Mouse (Mus musculus): ENCODE data around the gene Mettl8.

The Mettl8 gene

GRCm38 (mm10) chr2:71033987-71034386 lies 21.4 kb downstream of the Mettl8 start:
- no peak for DNase-seq (ENCODE audit: low read depth)

GRCm38 (mm10) chr2:71033014-71033413 lies 22.4 kb downstream of the Mettl8 start:
- DNase-seq (ENCODE audit: low read depth), result no peak

GRCm38 (mm10) chr2:71031973-71032794 lies 23.2 kb downstream of the Mettl8 start:
- no peak for DNase-seq (ENCODE audit: low read depth)

- DNase-seq (ENCODE audit: low read depth), result no peak
Observed at GRCm38 (mm10) chr2:71030663-71031062, 24.7 kb downstream of the Mettl8 start.

- DNase-seq (ENCODE audit: low read depth), result no peak
Observed at GRCm38 (mm10) chr2:71027631-71028030, 27.8 kb downstream of the Mettl8 start.

GRCm38 (mm10) chr2:71026787-71027186 lies 28.6 kb downstream of the Mettl8 start:
- DNase-seq (ENCODE audit: low read depth), result no peak

GRCm38 (mm10) chr2:71025576-71026315 lies 29.6 kb downstream of the Mettl8 start:
- DNase-seq (ENCODE audit: low read depth), result no peak

- DNase-seq (ENCODE audit: low read depth), result no peak
Observed at GRCm38 (mm10) chr2:71023986-71024385, 31.4 kb downstream of the Mettl8 start.

GRCm38 (mm10) chr2:71022991-71023390 lies 32.4 kb downstream of the Mettl8 start:
- DNase-seq (ENCODE audit: low read depth), result no peak

GRCm38 (mm10) chr2:71020674-71021073 lies 34.7 kb downstream of the Mettl8 start:
- no peak for DNase-seq (ENCODE audit: low read depth)

GRCm38 (mm10) chr2:71019704-71020375 lies 35.5 kb downstream of the Mettl8 start:
- no peak for DNase-seq (ENCODE audit: low read depth)

- DNase-seq (ENCODE audit: low read depth), result no peak
Observed at GRCm38 (mm10) chr2:71019277-71019676, 36.1 kb downstream of the Mettl8 start.

GRCm38 (mm10) chr2:71013521-71013920 lies 41.9 kb downstream of the Mettl8 start:
- no peak for DNase-seq (ENCODE audit: low read depth)

- no peak for DNase-seq (ENCODE audit: low read depth)
Observed at GRCm38 (mm10) chr2:71011816-71012215, 43.6 kb downstream of the Mettl8 start.

- DNase-seq (ENCODE audit: low read depth), result no peak
Observed at GRCm38 (mm10) chr2:71004354-71004753, 51.0 kb downstream of the Mettl8 start.

- no peak for DNase-seq (ENCODE audit: low read depth)
Observed at GRCm38 (mm10) chr2:71002509-71002908, 52.9 kb downstream of the Mettl8 start.

GRCm38 (mm10) chr2:70998771-70999170 lies 56.6 kb downstream of the Mettl8 start:
- no peak for DNase-seq (ENCODE audit: low read depth)

- no peak for DNase-seq (ENCODE audit: low read depth)
Observed at GRCm38 (mm10) chr2:70996438-70996837, 58.9 kb downstream of the Mettl8 start.

GRCm38 (mm10) chr2:70995900-70996299 lies 59.5 kb downstream of the Mettl8 start:
- DNase-seq (ENCODE audit: low read depth), result no peak

GRCm38 (mm10) chr2:70993740-70994139 lies 61.6 kb downstream of the Mettl8 start:
- no peak for DNase-seq (ENCODE audit: low read depth)

GRCm38 (mm10) chr2:70992715-70993114 lies 62.7 kb downstream of the Mettl8 start:
- no peak for DNase-seq (ENCODE audit: low read depth)

- peak; percentile 9 for DNase-seq (ENCODE audit: low read depth)
Observed at GRCm38 (mm10) chr2:70990196-70990595, 65.2 kb downstream of the Mettl8 start.
